Mouse (Mus musculus): ENCODE data around the gene Tyro3. TPM values are rescaled to one million over a fixed set of nuclear protein-coding genes. Genes with fewer than 3 reads are reported as not detected.

Tyro3 gene
- polyA plus RNA-seq, 1 experiment from 2014 or later: 27.1 TPM

DNA sequence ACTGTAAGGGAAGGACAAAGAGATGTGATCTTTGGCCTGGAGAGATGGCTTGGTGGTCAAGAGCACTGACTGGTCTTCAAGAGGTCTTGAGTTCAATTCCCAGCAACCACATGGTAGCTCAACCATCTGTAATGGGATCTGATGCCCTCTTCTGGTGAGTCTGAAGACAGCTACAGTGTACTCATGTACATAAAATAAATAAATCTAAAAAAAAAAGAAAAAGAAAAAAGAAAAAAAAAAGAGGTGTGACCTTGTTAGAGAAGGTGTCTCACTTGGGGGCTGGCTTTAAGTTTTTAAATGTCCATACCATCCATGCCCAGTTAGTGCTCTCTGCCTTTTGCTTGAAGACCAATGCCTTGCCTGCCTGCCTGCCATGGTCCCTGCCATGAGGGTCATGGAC lies 42.5 kb downstream of the Tyro3 start:
- Histone ChIP-seq H3K9ac (no peak overlapping the region), H3K4me1 (no peaks in the 10 kb centered on the region), H3K4me2 (replicated peaks) (no peak overlapping the region), H3K4me3 (no peak overlapping the region), H3K36me3 (no peaks in the 10 kb centered on the region), H3K27ac (no peak overlapping the region), H3K27me3 (peaks cover 3% of the 10 kb centered on the region; the same call in 1 of the 2 replicates), H3K9me3 (replicated peaks) (no peaks in the 10 kb centered on the region)
- ATAC-seq (ENCODE audit: low FRiP score): no peak

DNA sequence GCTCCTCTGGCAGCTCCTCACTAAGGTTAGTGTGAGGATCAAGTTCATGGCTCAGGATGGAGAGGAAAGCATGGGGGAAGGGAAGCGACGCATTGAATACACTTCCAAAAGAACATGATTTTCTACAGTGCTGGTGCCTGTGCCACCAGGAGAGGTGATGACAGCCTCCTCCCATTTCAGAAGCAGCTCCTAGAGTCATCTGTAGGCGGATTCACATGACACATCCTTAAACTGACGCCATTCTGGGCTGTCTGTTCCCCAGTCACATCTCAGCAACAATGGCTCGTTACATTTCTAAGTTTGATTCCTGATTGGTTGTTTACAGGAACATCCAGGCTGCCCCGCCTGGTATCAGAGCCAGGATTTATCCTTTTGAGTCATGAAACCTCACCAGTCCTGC lies 44.5 kb downstream of the Tyro3 start:
- Histone ChIP-seq H3K27ac (no peak overlapping the region), H3K36me3 (no peaks in the 10 kb centered on the region), H3K4me1 (no peaks in the 10 kb centered on the region), H3K4me2 (replicated peaks) (no peak overlapping the region), H3K27me3 (peaks cover 3% of the 10 kb centered on the region; the same call in 1 of the 2 replicates), H3K4me3 (no peak overlapping the region), H3K9me3 (replicated peaks) (no peaks in the 10 kb centered on the region), H3K9ac (no peak overlapping the region)
- ATAC-seq (ENCODE audit: low FRiP score): no peak
- 82% methylated on average over 6 of the region's 6 CpGs for WGBS

DNA sequence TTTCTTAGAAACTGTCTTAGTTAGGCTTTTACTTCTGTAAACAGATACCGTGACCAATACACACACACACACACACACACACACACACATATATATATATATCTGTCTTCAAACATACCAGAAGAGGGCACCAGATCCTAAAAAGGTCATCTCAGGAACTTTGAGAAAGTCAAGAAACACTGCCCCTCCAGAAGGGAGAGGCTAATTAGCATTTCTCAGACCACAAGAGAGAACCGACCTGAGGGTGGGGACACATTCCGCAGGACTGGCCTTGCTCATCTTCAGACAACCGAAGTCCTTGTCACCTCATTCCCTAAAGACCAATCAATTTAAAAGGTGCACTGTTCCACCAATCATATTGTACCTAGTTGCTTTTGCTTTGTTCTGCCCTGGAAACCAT lies 46.0 kb downstream of the Tyro3 start:
- Histone ChIP-seq H3K36me3 (no peaks in the 10 kb centered on the region), H3K27ac (no peak overlapping the region), H3K9me3 (replicated peaks) (no peaks in the 10 kb centered on the region), H3K4me1 (no peaks in the 10 kb centered on the region), H3K4me3 (no peak overlapping the region), H3K4me2 (replicated peaks) (no peak overlapping the region), H3K27me3 (no peaks in the 10 kb centered on the region), H3K9ac (no peak overlapping the region)
- no peak for ATAC-seq (ENCODE audit: low FRiP score)
- 95% methylated on average over 4 of the region's 4 CpGs for WGBS

DNA sequence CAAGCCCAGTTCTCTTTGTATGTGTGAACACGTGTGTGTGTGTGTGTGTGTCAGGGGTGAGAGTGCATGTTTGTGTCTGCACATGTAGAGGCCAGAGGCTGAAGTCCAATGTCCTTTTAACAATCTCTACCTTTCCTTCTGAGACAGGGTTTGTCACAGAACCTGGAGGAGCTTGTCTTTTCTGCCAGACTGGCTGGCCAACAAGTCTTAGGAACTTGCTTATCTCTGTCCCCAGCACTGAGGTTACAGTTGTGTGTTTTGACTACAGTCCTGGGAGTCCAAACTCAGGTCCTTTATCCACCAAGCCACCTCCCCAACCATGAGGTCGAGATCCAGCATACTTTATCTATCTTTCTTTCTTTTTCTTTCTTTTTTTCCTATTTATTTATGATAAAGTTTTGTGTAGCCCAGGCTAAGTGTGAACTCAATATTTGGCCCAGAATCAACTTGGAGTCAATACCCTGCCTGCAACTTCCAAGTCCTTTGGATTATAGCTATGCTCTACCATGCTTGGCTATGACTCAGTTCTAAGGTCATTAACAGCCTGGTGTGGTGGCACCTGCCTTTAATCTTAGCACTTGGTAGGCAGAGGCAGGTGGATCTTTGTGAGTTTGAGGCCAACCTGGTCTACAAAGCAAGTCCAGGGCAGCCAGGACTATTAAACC lies 48.5 kb downstream of the Tyro3 start:
- Histone ChIP-seq H3K9ac (no peak overlapping the region), H3K36me3 (no peaks in the 10 kb centered on the region), H3K4me2 (replicated peaks) (no peak overlapping the region), H3K27ac (no peak overlapping the region), H3K4me1 (no peaks in the 10 kb centered on the region), H3K9me3 (replicated peaks) (no peaks in the 10 kb centered on the region), H3K4me3 (no peak overlapping the region), H3K27me3 (no peaks in the 10 kb centered on the region)
- WGBS: 75% methylated on average over 2 of the region's 2 CpGs
- no peak for ATAC-seq (ENCODE audit: low FRiP score)

DNA sequence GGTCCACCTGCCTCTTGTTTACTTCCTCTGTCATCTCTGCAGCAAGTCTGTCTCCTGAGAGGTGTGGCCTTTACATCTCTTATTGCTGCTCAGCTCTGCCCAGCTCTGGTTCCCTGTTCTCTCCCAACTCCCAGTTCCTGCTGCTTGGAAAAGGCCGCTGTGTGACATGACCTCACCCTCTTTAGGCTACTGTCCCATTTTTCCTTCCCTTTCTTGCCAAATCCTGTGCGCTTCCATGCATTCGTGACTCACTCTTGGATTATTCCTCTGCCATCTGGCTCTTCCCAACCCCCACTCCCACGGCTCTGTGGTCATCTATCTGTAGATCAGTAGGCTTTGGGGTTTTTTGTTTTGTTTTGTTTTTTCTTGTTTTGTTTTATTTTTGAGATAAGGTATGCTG lies 49.4 kb downstream of the Tyro3 start:
- ATAC-seq (ENCODE audit: low FRiP score): no peak
- Histone ChIP-seq H3K9ac (no peak overlapping the region), H3K9me3 (replicated peaks) (no peaks in the 10 kb centered on the region), H3K27me3 (no peaks in the 10 kb centered on the region), H3K36me3 (no peaks in the 10 kb centered on the region), H3K4me1 (no peaks in the 10 kb centered on the region), H3K4me3 (no peak overlapping the region), H3K4me2 (replicated peaks) (no peak overlapping the region), H3K27ac (no peak overlapping the region)
- 80% methylated on average over 4 of the region's 4 CpGs for WGBS

DNA sequence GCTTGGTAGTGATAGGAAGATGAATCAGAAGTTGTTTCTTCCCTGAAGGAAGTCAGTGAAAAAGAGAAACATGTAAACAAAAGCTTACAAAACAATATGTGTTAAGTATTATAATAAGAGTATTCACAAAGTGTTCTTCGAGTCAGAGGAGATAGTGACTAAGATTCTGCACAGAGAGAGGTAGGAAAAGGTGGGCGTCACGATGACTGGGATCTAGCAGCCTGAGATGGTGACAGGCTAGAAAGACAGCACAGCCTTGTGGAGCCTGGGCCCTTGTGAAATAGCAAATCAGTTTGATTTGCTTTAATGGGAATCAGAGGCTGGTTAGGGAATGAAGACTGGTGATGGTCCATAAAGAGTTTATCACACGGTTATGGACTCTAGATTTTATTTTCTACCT lies 56.3 kb downstream of the Tyro3 start:
- Histone ChIP-seq H3K9me3 (replicated peaks) (no peaks in the 10 kb centered on the region), H3K4me3 (no peak overlapping the region), H3K36me3 (no peaks in the 10 kb centered on the region), H3K4me2 (replicated peaks) (no peak overlapping the region), H3K9ac (no peak overlapping the region), H3K27ac (no peak overlapping the region), H3K27me3 (no peaks in the 10 kb centered on the region), H3K4me1 (no peaks in the 10 kb centered on the region)
- 86% methylated on average over 4 of the region's 4 CpGs for whole genome bisulfite sequencing
- no peak for ATAC-seq (ENCODE audit: low FRiP score)

DNA sequence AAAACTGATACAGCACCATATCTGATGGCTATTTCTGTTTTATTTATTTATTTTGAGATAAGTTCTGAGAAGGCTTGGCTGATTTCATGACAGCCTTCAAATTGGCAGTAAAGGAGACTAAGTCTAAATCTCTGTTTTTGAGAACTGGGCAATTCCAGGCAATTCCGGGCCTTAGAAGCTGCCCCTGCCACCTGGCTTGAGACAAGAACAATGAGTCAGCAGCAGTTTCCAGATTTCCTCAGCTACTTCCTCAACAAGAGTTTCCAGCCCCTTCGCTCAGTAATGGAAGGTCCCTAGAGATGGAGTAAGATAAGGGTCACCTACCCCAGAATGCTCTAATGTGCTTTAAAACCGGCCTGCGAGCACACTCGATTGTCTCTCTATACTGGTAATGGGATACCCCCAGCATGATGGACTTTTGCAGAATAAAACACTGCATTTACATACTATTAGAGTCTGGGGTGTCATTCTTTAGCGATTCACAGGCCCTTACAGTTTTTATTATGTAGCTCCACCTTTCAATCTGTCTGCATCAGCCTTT lies 57.8 kb downstream of the Tyro3 start:
- Histone ChIP-seq H3K9ac (no peak overlapping the region), H3K4me1 (no peaks in the 10 kb centered on the region), H3K9me3 (replicated peaks) (no peaks in the 10 kb centered on the region), H3K27me3 (no peaks in the 10 kb centered on the region), H3K36me3 (no peaks in the 10 kb centered on the region), H3K4me2 (replicated peaks) (no peak overlapping the region), H3K27ac (no peak overlapping the region), H3K4me3 (no peak overlapping the region)
- ATAC-seq (ENCODE audit: low FRiP score): no peak
- 58% methylated on average over 6 of the region's 6 CpGs for WGBS

DNA sequence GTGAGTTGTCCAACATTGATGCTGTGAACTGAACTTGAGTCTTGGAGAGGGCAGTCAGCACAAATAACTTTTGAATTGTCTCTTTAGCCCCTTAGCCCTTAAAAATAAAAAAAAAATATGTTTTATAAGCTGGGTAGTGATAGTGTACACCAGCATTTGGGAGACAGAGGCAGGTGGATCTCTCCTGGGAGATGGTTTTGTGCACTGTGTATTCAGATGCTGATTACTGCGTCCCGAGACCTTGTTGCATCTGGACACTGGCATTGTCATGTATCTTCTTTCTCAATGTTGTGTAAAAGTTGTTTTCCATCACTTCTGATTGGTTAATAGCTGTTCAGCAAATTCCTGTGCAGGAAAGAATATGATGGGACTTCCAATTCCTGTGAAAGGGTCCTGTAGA lies 59.8 kb downstream of the Tyro3 start:
- WGBS: 86% methylated on average over 2 of the region's 2 CpGs
- no peaks in the 10 kb centered on the region for H3K4me1 ChIP-seq
- H3K36me3 ChIP-seq: no peaks in the 10 kb centered on the region
- H3K9me3 ChIP-seq (replicated peaks): no peaks in the 10 kb centered on the region
- no peak overlapping the region for H3K27ac ChIP-seq
- H3K4me2 ChIP-seq (replicated peaks): no peak overlapping the region
- ATAC-seq (ENCODE audit: low FRiP score): no peak
- no peaks in the 10 kb centered on the region for H3K27me3 ChIP-seq
- H3K4me3 ChIP-seq: no peak overlapping the region
- H3K9ac ChIP-seq: no peak overlapping the region

DNA sequence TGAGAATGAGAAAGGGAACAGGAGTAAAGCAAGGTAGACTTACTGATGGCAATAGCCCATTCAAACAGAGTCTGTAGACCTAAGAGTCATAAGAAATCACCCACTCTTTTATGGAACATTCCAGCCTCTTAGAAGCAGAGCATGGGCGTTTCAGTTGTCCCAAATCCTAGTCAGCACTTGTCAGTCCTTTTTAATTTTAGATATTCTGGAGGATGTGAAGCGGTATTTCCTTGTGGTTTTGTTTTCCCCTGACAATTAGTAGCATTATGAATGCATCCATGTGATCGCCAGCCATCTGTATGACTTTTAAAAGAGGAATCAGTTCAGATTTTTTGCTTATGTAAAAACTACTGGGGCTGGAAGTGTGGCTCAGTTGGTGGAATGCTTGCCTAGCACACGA lies 67.0 kb downstream of the Tyro3 start:
- no peak for ATAC-seq (ENCODE audit: low FRiP score)
- Histone ChIP-seq H3K9me3 (replicated peaks) (no peaks in the 10 kb centered on the region), H3K27me3 (no peaks in the 10 kb centered on the region), H3K4me3 (no peak overlapping the region), H3K9ac (no peak overlapping the region), H3K27ac (no peak overlapping the region), H3K36me3 (no peaks in the 10 kb centered on the region), H3K4me2 (replicated peaks) (no peak overlapping the region), H3K4me1 (no peaks in the 10 kb centered on the region)
- WGBS: 78% methylated on average over 4 of the region's 4 CpGs

Other genes starting within 250 kb of the Tyro3 start
- gene Nusap1, start 179.4 kb upstream of the Tyro3 start, polyA plus RNA-seq (2016; fragmentation: Nextera tagmentation; extraction: Ambion mirVana): 56.4 and 57.6 TPM in 2 replicates
- 17.7 and 22.6 TPM in 2 replicates for gene Oip5, start 179.3 kb upstream of the Tyro3 start, polyA plus RNA-seq (2016; fragmentation: Nextera tagmentation; extraction: Ambion mirVana)
- gene Ndufaf1, start 134.9 kb upstream of the Tyro3 start, polyA plus RNA-seq (2016; fragmentation: Nextera tagmentation; extraction: Ambion mirVana): 38.1 and 45.6 TPM in 2 replicates
- 77.8 and 78.3 TPM in 2 replicates for gene Rtf1, start 122.7 kb upstream of the Tyro3 start, polyA plus RNA-seq (2016; fragmentation: Nextera tagmentation; extraction: Ambion mirVana)
- 0.53 TPM in 2 replicates for gene Itpka, start 55.4 kb upstream of the Tyro3 start, polyA plus RNA-seq (2016; fragmentation: Nextera tagmentation; extraction: Ambion mirVana)
- 0.23 and 0.34 TPM in 2 replicates for gene Ltk, start 37.3 kb upstream of the Tyro3 start, polyA plus RNA-seq (2016; fragmentation: Nextera tagmentation; extraction: Ambion mirVana)
- gene Rpap1, start 10.2 kb upstream of the Tyro3 start, polyA plus RNA-seq (2016; fragmentation: Nextera tagmentation; extraction: Ambion mirVana): 29.3 and 31.0 TPM in 2 replicates
- 40.1 and 42.4 TPM in 2 replicates for gene Mga, start 99.5 kb downstream of the Tyro3 start, polyA plus RNA-seq (2016; fragmentation: Nextera tagmentation; extraction: Ambion mirVana)
- 5.6 and 6.0 TPM in 2 replicates for gene Mapkbp1, start 175.0 kb downstream of the Tyro3 start, polyA plus RNA-seq (2016; fragmentation: Nextera tagmentation; extraction: Ambion mirVana)
- gene Jmjd7, start 229.8 kb downstream of the Tyro3 start, polyA plus RNA-seq (2016; fragmentation: Nextera tagmentation; extraction: Ambion mirVana): 22.2 and 22.4 TPM in 2 replicates
- 5.5 and 6.1 TPM in 2 replicates for gene Gm28042, start 229.8 kb downstream of the Tyro3 start, polyA plus RNA-seq (2016; fragmentation: Nextera tagmentation; extraction: Ambion mirVana)
- 5.0 and 6.3 TPM in 2 replicates for gene Pla2g4b, start 235.7 kb downstream of the Tyro3 start, polyA plus RNA-seq (2016; fragmentation: Nextera tagmentation; extraction: Ambion mirVana)